Mouse (Mus musculus): ENCODE data around the gene AI597479.
A peak's percentile ranks its signal among the peaks of the same experiment; 100 is the strongest.
"Not testable (repeated sequence)": the region's sequence is repeated elsewhere in the genome, so short reads cannot be mapped to it uniquely, and the experiment has no call there.

AI597479 gene

DNA sequence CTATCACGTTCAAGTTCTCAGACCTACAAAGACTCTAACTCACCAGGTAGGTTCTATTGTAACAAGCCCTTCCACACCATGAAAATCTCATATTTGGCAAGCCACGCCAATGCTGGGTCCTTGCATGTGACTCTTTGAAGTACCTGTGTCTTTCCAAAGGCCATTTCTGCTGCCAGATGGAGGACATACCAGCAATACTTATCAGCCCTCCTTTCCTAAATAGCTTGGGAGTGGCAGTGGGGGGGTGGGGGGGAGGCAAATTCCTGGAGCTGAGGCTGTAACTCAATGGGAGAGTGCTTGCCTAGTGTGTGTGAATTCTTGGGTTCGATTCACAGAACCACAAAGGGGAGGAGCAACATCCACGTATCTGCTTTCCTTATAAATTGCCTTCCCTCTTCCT, 26.2 kb downstream of the AI597479 start:
- no peak for DNase-seq (ENCODE audit: low spot score)

DNA sequence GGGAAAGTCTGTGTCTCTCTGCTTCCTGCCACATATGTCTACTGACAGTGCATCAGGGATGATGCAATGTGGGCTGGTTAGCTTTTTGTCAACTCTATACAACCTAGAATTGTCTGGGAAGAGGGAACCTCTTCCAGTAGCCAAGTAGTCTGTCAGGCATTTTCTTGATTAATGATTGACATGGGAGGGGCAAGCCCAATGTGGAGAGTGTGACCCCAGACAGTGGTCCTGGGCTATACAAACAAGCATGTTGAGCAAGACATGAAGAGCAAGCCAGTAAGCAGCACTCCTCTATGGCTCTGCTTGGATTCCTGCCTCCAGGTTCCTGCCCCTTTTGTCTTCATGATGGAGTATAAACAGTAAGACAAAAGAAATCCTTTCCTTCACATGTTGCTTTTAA, 28.7 kb downstream of the AI597479 start:
- DNase-seq (ENCODE audit: low spot score): no peak

DNA sequence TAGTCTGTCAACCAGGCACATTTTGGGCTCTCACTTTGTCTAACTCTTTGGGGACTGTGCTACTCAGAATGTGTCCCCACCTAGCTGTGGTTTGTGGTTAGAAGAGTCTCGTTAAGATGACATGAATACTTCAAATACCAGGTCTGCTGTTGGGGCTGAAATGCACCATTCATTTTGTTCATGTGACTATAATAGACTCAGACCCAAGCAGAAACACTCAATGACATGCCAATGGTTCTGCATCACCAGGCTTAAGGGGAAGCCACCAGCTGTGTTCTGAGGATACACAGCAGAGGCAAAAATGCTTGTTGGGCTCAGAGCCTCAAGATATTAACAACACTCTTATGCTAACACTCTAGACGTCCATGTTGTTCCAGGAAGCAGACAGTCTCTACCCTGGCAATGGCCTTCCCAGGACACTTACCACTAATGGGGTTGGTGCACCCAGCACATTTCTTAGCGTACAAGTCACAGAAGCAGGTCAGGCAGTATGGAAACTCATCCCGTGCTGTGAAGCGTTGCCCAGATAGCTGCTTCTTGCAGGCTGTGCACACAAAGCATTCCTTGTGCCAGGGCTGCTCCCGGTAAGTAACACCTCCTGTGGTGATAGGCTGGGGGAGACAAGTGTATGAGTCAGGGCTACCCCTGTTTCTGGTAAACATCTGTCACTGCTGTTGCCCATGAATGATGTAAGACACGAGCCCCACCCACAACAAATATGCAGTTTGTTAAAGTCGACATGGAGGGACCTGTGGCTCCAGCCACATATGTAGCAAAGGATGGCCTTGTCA, 29.5 kb downstream of the AI597479 start:
- DNase-seq (ENCODE audit: low spot score): no peak

DNA sequence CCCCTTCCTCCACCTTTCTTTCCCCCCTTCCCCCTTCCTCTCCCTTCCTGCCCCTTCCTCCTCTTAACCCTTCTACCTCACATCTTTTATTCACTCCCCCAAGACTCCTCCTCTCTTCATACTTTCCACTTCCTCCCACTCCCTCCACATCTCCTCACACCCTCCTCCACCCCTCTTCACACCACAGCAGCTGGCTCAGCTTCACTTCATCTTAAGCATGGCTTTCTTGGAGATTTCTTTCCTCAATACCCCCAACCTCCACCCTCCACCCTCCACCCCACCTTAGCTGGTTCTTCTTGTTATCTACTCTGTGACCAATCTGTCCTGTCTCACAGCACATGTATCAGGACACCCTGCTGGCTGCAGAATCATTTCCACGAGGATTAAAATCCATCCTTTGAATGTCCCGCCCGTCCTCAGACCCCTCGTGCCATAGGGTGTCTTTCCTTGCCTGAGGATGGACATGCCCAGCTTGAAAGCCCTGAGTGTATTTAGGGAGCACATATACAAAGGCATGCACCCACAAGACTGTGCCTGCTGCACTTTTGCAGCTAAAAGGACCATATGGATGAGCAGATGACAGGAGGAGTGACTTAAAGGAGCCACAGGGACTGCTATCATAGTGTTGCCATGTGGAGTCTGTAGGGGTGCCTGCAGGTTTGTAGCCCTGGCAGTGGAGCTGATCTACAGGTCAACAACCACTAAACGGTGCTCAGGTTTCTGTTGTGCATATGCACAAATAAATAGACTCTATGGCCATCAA, 31.9 kb downstream of the AI597479 start:
- no peak for DNase-seq (ENCODE audit: low spot score)

DNA sequence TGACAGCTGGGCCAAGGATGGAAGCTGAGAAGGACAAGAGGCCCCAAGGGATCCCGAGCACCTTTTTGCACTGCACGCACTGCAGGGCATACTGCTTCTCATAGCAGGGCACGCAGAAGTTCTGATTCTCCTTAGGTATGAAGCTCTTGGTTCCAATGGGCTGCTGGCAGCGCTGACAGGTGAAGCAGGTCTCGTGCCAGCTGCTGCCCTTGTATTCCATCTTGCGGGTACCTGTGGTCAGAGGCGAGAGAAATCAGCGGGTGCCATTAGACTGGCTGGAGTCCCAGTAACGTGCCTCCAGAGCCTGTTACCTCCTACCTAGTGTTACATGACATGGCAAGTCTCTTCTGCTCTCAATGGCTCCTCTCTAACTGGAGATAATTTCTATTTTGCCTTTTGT, 33.1 kb downstream of the AI597479 start:
- DNase-seq (ENCODE audit: low spot score): no peak

DNA sequence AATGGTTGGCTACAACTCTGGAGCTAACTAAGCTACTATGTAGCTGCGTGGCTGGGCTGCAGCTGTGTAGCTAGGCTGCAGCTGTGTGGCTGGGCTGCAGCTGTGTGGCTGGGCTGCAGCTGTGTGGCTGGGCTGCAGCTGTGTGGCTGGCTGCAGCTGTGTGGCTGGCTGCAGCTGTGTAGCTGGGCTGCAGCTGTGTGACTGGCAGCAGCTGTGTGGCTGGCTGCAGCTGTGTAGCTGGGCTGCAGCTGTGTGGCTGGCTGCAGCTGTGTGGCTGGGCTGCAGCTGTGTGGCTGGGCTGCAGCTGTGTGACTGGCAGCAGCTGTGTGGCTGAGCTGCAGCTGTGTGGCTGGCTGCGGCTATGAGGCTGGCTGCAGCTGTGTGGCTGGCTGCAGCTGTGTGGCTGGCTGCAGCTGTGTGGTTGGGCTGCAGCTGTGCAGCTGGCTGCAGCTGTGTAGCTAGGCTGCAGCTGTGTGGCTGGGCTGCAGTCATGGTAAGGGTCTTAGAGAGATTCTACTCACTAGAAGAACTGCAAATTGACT, 38.0 kb downstream of the AI597479 start:
- not testable (repeated sequence) for DNase-seq (ENCODE audit: low spot score)

GRCm38 (mm10) chr1:43137334-43137733, 38.8 kb downstream of the AI597479 start:
- no peak for DNase-seq (ENCODE audit: low spot score)

DNA sequence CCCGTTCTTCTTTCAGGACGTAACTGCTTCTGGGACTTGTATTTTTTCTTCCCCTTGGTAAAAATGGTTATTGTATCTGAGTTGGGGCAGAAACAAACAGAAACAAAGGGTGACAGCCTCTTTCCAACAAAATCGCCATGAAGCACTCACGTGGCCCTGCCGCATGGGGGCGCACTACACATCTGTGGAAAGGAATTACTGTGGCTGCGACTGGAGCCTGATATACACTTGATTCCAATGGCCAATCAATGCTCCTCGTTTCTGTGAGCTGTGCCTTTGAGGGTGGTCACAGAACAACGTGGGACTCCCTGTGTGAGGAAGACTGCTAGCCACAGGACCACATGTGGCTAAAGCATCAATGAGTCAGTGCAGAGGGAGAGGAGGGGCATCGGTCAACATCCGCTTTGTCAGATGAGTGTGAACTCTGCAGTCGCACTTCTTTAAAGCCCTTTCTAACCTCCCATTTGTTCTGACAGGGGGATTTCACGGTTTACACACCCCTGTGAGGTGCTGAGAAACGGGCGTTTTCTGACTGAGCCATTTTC, 39.8 kb downstream of the AI597479 start:
- no peak for DNase-seq (ENCODE audit: low spot score)

DNA sequence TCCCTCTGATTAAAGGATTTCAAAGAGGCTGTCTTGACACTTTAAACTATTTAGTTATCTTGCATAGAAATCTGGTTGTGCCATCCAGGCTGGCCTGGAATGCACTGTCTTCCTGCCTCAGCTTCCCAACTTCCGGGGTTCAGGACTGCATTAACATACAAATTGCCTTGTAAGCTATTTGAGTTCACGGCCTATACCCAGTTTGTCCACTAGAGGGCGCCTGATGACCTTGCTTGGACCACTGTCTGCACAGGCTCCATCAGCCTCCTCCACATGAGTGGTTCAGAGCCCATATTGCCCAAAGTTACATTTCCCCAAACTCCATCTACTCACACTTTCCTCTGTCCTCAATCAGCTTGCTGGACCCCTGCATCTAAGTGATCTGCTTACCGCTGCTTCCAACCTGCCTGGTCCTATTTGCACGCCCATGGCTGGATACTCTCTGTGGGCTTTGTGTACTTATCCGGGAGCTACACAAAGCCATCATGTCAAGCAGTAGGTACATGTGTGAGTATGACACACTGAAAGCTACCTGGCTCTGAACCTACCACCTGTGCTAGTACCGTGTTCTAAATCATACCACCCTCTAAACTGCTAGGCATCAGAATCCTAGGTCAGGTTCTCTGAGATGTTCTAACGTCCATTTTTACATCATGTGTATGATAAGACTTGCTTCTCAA, 41.2 kb downstream of the AI597479 start:
- DNase-seq (ENCODE audit: low spot score): peak; percentile 80

- DNase-seq (ENCODE audit: low spot score): peak; percentile 28
Observed at GRCm38 (mm10) chr1:43141555-43141961, 43.0 kb downstream of the AI597479 start.

- no peak for DNase-seq (ENCODE audit: low spot score)
Observed at GRCm38 (mm10) chr1:43142849-43143248, 44.3 kb downstream of the AI597479 start.

- no peak for DNase-seq (ENCODE audit: low spot score)
Observed at GRCm38 (mm10) chr1:43143284-43143683, 44.8 kb downstream of the AI597479 start.

- DNase-seq (ENCODE audit: low spot score): no peak
Observed at GRCm38 (mm10) chr1:43143791-43144190, 45.3 kb downstream of the AI597479 start.

DNA sequence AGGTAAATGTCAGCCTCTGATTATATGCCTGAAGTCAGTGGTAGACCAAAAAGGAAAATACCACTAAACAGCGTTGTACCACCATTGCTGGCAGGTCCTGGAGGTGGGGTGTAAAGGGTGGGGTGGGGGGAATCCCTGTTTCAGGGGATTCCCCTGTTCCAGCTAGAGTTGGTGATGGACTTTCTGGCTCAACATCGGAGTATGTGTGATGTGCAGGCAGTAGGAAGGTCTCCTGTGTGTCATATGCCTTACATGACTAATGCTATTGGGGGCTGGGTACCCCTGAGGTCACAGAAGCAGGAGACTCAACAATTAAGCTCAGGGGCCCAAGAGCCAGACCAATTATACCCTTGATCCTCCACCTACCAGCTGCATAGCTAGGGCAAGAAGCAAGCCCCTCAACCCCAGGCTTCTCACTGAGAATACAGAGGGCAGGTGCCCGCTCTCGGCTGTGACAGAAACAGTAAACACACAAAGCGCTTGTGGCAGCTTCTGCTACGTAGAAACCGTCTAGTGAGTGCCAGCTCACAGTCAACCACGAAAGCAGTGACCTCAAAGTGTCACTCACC, 45.9 kb downstream of the AI597479 start:
- DNase-seq (ENCODE audit: low spot score): no peak

DNA sequence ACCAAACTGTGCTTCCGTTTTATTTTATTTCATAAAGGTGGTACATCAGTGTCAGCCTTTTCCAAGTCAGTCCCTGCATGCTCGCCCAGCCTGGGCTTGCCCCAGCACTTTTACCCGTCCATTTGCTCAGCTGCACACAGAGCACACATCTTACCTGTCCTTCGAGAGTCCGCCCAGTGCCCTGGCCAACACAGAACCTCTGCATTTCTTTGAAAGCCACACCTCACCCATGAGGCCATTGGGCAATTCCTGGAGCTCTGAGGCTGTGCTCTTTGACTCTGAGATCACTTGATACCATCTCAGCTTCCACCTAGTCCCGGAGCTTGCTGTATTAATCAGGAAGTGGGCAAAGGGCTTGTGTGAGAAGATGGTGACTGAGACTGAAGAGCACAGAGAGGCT, 46.9 kb downstream of the AI597479 start:
- DNase-seq (ENCODE audit: low spot score): no peak

DNA sequence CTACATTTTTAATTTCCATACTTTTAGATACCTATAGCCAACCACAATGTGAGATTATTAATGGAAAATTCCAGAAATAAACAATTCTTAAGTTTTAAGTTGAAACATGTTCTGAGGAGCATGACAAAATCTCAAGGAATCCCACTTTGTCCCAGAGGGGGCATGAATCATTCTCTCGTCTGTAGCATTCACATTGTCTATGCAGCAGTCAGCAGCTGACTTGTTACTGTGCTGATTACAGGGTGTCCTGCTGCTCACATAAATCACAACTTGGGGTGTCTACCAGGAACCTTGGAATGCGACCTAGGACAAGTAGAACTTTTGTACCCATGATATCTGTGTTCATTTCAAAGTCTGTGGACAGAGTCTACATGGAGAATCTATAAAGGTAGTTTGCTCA, 49.0 kb downstream of the AI597479 start:
- DNase-seq (ENCODE audit: low spot score): no peak

- DNase-seq (ENCODE audit: low spot score): no peak
Observed at GRCm38 (mm10) chr1:43150225-43150624, 51.7 kb downstream of the AI597479 start.

- DNase-seq (ENCODE audit: low spot score): no peak
Observed at GRCm38 (mm10) chr1:43152626-43153025, 54.1 kb downstream of the AI597479 start.

DNA sequence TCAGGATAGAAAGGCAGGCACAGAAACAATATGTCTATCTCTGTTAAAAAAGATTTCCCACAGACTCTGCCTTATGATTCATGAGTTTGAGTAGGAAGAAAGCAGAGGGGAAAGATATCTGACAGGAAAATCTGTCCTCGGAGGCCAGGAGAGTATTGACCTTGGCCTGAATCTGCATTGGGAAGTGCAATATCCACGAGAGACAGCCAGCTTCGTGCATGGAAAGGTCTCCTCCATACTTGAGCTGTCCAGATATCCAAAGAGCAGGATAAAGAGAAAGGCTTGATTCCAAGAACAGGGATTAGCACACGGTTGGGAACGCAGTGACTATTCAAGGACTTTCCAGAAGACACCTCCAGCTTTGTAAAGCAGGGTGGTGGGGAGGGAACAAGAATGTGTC, 55.0 kb downstream of the AI597479 start:
- DNase-seq (ENCODE audit: low spot score): no peak

- DNase-seq (ENCODE audit: low spot score): no peak
Observed at GRCm38 (mm10) chr1:43154491-43154890, 56.0 kb downstream of the AI597479 start.

- no peak for DNase-seq (ENCODE audit: low spot score)
Observed at GRCm38 (mm10) chr1:43157907-43158306, 59.4 kb downstream of the AI597479 start.

DNA sequence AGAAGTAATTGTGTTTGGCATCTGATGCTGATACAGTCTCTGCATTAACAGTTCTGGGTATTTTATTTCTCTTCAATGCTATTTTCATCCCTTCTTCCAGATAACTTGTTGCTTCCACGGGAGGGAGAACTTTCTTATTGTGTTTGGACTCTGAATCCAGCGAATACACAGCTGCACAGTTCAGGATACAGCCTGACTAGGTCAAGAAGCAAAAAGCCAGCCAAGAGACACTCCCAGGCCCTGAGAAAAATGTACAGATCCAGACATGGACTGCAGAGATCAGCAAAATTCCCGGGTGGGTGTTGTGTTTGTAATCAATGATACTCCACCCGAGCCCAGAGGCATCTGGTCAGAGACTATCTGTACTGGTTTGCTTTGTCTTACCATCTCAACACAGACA, 60.9 kb downstream of the AI597479 start:
- DNase-seq (ENCODE audit: low spot score): no peak
